Mouse (Mus musculus) lung, adult 2 months (tissue): Measurements from ENCODE around the gene Gm40193.

ENCODE experiments used
- CTCF ChIP-seq: fragments of 200-500 bp; IDR thresholded peaks from 2 replicates; pipeline ENCODE4 v1.5.1; 2011; ENCODE audit warnings: mild to moderate bottlenecking, low read length, control low read depth; ENCODE audit not compliant: insufficient read depth
- POLR2A ChIP-seq: fragments of 200-500 bp; IDR thresholded peaks from 2 replicates; pipeline ENCODE4 v1.6.1; 2011; ENCODE audit warnings: low read depth, mild to moderate bottlenecking, control low read depth, low read length, borderline replicate concordance; ENCODE audit errors: extremely low read depth

DNA sequence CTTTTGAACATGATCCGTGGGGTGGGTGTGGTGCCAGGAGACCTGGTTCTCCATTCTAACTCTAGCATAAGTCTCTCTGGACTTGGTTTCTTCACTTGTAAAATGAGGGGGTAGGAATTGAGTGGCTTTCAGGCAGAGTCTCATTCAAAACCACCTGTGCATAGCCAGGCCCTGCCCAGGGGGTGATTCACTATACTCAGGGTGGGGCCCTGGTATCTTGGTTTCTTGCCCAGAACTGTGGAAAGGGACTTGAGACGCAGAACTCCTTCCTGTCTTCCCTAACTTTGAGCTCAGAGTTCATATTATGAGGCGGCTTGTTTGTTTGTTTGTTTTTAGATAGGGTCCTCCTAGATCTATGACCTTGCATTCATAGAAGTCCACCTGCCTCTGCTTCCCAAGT, 44.5 kb upstream of the Gm40193 start:
- TF ChIP-seq CTCF: no peak
- TF ChIP-seq POLR2A: no peak
